Mouse (Mus musculus) telencephalon, adult 2 months (tissue): ENCODE measurements around the gene Tdgf1.

Experiments
- DNase-seq: peaks from one replicate; pipeline ENCODE4 v3.0.0-alpha.2; 2011; ENCODE audit warnings: low read depth, low spot score

Tdgf1 gene

DNA sequence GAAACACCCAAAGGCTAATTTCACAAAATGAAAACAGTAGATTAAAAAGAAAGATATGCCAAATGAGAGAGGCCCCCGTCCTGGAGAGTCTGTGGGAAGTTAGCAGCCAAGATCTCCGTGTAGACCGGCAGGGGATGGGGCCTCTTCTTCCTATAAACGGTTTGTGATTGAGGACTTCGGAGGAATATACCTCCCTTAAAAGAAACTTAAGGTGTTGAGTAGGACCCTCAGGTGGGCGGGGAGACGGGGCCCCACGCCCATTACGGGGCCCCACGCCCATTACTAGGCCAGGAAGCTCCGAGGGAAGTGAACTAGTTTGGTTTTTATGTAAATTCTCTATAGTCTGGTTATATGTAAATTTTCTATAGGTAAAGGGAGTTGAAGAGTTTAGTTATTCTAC, at the start of gene Tdgf1:
Tdgf1 (minus strand) TSS at position 233 of the 400 bp plus-strand sequence.
- DNase-seq, result no peak

DNA sequence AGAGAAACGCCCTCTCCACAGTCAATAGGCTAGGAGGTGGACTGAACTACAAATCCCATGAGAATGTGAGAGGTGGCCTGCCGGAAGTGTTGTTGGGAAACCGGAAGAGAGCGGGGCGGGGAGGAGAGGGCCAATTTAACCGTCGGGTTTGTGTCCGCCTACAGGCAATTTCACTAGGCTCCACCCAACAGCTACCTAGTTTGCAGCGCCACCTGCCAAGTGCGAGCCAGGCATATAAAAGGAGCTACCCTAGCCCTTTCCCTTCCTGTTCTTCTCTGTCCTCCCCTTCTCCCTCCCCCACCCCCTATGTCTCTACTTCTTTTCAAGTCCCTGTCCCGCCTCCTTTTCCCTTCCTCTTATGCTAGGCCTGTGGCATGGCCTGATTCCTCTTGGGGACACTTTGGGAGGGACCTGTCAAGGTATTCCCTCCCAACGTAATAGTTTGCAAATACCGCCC, 48.8 kb upstream of the Tdgf1 start:
- peak; percentile 88 for DNase-seq

DNA sequence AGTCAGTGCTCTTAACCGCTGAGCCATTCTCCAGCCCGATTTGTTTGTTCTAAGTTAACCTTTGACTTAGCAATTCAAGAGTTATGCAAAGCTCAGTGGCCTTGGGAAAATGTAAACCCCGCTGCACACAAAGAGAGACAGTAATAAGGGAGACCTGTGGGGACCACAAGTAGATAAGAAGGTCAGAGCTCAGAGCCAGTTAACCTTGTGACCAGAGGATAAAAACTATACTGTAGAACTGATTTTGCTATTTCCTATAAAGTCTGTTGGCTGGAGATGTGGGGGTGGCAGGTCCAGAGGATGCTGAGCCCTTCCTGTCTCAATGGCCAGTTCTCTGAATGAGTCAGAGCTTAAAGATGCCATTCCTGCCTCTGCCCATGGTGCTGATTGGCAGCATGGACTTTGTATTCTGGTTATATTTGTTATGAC, 47.3 kb upstream of the Tdgf1 start:
- no peak for DNase-seq

GRCm38 (mm10) chr9:110990204-110990603, 44.2 kb upstream of the Tdgf1 start, which contains the start of gene Rtp3:
Gene Rtp3 (minus strand): TSS chr9:110990583.
- DNase-seq, result no peak

- no peak for DNase-seq
These were observed 43.6 kb upstream of the Tdgf1 start for GRCm38 (mm10) chr9:110989543-110989942.

- no peak for DNase-seq
These were observed 43.2 kb upstream of the Tdgf1 start for GRCm38 (mm10) chr9:110989141-110989540.

- DNase-seq, result no peak
These were observed 42.1 kb upstream of the Tdgf1 start for GRCm38 (mm10) chr9:110988078-110988477.

GRCm38 (mm10) chr9:110987331-110987730, 41.4 kb upstream of the Tdgf1 start:
- DNase-seq, result no peak

DNA sequence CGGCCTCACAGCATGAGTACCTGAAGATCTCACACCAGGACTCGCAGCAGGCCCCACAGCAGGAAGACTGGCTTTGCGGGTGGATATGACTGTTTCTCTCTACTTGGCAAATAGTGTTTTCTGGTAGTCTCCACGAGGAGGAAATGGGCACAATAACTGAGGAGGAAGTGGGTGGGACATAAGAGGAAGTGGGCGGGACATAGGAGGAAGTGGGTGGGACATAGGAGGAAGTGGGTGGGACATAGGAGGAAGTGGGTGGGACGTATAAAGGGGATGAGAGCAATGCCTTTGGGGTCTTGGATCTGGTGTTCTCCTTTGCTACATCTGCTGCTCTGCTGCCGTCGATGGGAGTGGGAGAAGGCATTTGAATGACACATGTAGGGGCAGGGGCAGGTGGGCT, 40.0 kb upstream of the Tdgf1 start:
- DNase-seq, result no peak

DNA sequence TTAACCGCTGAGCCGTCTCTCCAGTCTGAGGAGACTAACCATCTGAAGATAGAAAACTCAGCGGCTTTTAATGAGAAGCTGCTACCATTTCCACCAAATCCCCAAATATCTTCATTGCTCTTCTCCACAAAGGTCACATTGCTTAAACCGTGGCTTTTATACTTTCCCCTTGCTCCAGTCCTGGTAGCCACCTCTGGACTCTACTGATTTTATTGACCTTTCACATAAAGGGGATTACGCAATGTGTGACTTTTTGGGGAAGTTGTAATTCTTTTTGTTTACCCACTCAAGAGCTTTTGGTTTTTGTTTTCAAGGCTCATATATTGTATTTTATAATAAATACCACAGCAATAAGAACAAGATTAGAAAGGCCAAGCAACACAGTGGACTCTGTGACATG, 39.6 kb upstream of the Tdgf1 start:
- no peak for DNase-seq

- DNase-seq, result no peak
These were observed 38.1 kb upstream of the Tdgf1 start for GRCm38 (mm10) chr9:110984096-110984495.

DNA sequence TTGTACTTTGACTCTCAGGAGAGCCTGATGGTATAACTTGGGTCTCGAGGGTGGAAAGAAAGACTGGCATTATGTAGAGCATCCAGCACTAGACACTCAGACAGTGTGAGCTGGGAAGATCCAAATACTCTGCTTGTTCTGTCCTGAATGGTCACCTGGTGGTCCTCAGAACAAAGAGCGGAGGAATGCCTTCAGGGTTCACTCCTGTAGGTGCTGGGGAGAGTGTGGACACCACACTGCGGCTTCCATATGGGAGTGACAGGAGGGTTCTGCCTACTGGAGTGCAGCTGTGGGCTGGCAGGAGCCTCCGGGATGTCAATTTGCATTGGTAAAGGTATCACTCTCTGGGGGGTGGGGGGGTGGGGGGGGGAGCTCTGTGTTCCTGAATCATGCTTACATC, 36.4 kb upstream of the Tdgf1 start:
- no peak for DNase-seq

- DNase-seq, result no peak
These were observed 33.5 kb upstream of the Tdgf1 start for GRCm38 (mm10) chr9:110979411-110979810.

GRCm38 (mm10) chr9:110965910-110966231, 19.9 kb upstream of the Tdgf1 start:
- DNase-seq, result no peak

- no peak for DNase-seq
These were observed 19.3 kb upstream of the Tdgf1 start for GRCm38 (mm10) chr9:110965062-110965909.

GRCm38 (mm10) chr9:110963566-110964115, 17.7 kb upstream of the Tdgf1 start:
- DNase-seq, result no peak

DNA sequence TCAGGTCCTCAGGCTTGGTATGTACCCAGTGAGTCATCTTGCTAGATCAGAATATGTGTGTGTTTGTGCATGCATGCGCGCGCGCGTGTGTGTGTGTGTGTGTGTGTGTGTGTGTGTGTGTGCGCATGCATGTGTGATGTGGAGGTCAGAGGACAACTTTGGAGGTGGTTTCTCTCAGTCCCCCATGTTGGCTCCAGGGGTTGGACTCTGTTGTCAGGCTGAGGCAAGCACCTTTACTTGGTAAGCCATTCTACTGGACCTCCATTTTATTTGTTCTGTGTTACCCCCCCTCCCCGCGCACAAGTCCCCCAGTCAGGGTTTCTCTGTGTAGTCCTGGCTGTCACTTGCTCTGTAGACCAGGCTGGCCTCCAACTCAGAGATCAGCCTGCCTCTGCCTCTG, 15.4 kb upstream of the Tdgf1 start:
- DNase-seq, result no peak

DNA sequence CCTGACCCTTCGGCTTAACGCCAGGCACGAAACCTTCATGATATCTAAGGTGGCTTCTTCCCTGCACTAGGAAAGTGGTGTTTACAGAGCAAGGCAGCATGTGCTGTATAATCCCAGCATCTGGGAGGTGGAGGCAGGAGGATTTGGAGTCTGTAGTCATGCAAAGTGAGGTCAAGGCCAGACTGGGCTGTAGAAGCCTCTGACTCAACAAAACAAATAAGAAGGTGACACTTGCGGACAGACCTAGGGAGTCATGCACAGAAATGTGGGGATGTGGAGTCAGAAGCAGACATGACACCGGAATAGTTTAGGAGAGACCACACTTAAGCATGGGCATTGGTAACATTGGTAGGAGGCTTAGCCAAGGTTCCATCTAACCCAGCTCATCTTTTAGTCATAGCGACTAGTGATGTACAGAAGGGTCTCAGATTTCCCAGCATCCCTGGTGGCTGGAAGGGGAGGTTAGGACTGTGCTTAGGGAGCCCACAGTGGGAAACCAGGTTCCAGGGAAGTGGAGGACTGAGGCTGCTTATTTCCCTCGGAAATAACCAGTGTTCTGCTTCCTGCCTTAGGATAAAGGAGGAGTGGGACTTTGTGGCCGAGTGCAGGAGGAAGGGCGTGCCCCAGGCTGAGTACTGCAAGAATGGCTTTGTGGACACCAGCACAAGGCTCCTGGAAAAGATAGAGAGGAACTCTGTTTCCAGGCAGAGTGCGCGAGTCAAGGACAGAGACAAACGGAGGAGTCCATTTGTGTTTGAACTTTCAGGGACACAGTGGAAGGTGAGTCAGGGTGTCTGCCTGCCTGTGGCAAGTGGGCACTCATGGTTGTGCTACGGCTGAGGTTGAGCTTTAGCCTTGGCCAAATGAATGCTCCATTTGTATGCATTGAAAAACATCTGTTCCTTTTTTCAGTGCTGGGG, 14.5 kb upstream of the Tdgf1 start:
- no peak for DNase-seq

GRCm38 (mm10) chr9:110959669-110960068, 13.7 kb upstream of the Tdgf1 start:
- DNase-seq, result no peak

DNA sequence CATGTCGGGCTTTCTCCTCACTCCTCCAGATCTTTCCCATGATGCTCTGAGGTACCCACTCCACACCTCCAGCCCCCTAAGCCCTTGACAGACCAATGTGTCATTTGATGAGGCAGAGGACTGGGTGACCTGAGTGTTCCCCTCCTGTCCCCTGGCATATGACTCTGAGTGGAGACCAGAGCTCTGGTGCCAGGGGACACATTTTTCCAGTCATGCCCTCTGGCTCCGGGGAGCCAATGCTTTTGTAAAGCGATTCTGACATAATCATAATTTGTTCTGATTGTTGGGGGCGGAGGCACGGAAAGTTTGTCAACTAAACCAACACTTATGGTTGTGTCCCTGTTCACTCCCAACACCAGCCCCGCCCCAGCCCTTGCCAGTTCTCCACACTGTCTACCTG, 10.0 kb upstream of the Tdgf1 start:
- DNase-seq, result no peak

GRCm38 (mm10) chr9:110954681-110955445, 8.9 kb upstream of the Tdgf1 start:
- DNase-seq, result no peak
